Mouse (Mus musculus) spleen, postnatal 0 days (tissue): Measurements from ENCODE around the gene Olfr789. TPM values are rescaled to one million over a fixed set of nuclear protein-coding genes. Genes with fewer than 3 reads are reported as not detected.

Experiments used
- polyA plus RNA-seq: library from polyadenylated mRNA; unstranded; fragments of >200 nt; fragmentation: Nextera tagmentation; extraction: Ambion mirVana; gene quantifications from 2 replicates; pipeline ENCODE4 v1.2.1, GENCODE M21; 2015

Gene Olfr789
- not detected in 2 replicates for polyA plus RNA-seq

GRCm38 (mm10) chr10:129484452-129484851 lies at the start of gene Olfr789:
Olfr789 (plus strand) TSS chr10:129484752.

GRCm38 (mm10) chr10:129461562-129461961 lies 23.0 kb upstream of the Olfr789 start, which contains the start of gene Olfr787:
Olfr787 (plus strand) TSS chr10:129461862.

DNA sequence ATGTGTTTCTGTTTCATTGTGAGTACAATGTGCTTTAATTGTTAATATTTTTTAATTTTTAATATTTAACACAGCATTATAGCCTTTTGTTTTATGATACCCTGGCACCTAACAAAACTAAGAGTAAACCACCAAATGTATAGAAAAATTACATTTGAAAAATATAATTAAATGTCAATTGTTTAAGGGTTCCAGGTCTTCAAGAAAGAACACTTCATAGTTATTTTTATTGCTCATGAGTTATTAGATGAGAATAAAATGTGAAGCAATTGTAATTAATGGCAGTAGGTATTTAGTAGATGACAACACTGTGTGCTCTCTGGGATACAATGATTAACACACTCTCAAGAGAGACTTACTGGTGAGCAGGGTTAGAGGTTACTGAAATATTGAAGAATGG lies 13.9 kb upstream of the Olfr789 start, which contains the start of gene Olfr788:
Gene Olfr788 (plus strand): TSS at position 301 of the 400 bp plus-strand sequence.

GRCm38 (mm10) chr10:129498192-129498591 lies 13.6 kb downstream of the Olfr789 start, which contains the start of gene Olfr790:
Olfr790 (plus strand) TSS chr10:129498492.

DNA sequence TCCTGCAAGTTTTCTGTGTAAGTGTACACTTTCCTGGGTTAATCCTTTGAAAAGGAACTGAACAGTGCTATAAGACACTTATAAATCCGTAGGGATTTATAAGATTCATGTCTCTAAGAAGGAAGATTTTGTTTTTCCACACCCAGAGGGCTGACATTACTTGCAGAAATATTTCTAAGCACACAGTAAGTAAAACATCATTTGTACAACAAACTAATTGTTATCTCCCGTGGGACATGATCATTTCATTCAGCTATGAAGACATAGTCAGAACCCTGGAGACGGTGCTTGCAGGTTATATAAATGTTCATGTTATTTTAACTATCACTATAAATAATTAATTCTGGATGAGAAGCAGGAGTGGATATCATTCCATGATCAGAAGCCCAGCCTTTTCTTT lies 36.9 kb downstream of the Olfr789 start, which contains the start of gene Olfr791:
Gene Olfr791 (plus strand): TSS at position 301 of the 400 bp plus-strand sequence.

GRCm38 (mm10) chr10:129538862-129539261 lies 54.3 kb downstream of the Olfr789 start, which contains the start of gene Olfr792:
Olfr792 (plus strand) TSS chr10:129539162.

Other genes with a start within 250 kb of the Olfr789 start
- not detected in 2 replicates for gene Olfr774, start 248.5 kb upstream of the Olfr789 start, polyA plus RNA-seq
- gene Olfr775, start 236.3 kb upstream of the Olfr789 start, polyA plus RNA-seq, result not detected in 2 replicates
- not detected in 2 replicates for gene Olfr776, start 225.6 kb upstream of the Olfr789 start, polyA plus RNA-seq
- not detected in 2 replicates for gene Olfr777, start 213.3 kb upstream of the Olfr789 start, polyA plus RNA-seq
- gene Olfr780, start 166.6 kb upstream of the Olfr789 start, polyA plus RNA-seq, result not detected in 2 replicates
- not detected in 2 replicates for gene Olfr781, start 155.9 kb upstream of the Olfr789 start, polyA plus RNA-seq
- not detected in 2 replicates for gene Olfr782, start 135.9 kb upstream of the Olfr789 start, polyA plus RNA-seq
- gene Olfr784, start 100.7 kb upstream of the Olfr789 start, polyA plus RNA-seq, result 0.04 and 0.07 TPM in 2 replicates
- gene Olfr785, start 79.3 kb upstream of the Olfr789 start, polyA plus RNA-seq, result not detected in 2 replicates
- not detected in 2 replicates for gene Olfr786, start 57.4 kb upstream of the Olfr789 start, polyA plus RNA-seq
- gene Olfr787, start 22.9 kb upstream of the Olfr789 start, polyA plus RNA-seq, result not detected in 2 replicates
- gene Olfr788, start 13.8 kb upstream of the Olfr789 start, polyA plus RNA-seq, result not detected in 2 replicates
- not detected in 2 replicates for gene Olfr790, start 13.7 kb downstream of the Olfr789 start, polyA plus RNA-seq
- gene Olfr791, start 37.0 kb downstream of the Olfr789 start, polyA plus RNA-seq, result not detected in 2 replicates
- gene Olfr792, start 54.4 kb downstream of the Olfr789 start, polyA plus RNA-seq, result not detected in 2 replicates
- not detected in 2 replicates for gene Olfr794, start 82.9 kb downstream of the Olfr789 start, polyA plus RNA-seq
- gene Olfr796, start 127.8 kb downstream of the Olfr789 start, polyA plus RNA-seq, result not detected in 2 replicates
- gene Olfr798, start 143.2 kb downstream of the Olfr789 start, polyA plus RNA-seq, result not detected in 2 replicates
- not detected in 2 replicates for gene Olfr799, start 152.7 kb downstream of the Olfr789 start, polyA plus RNA-seq
- not detected in 2 replicates for gene Olfr800, start 172.9 kb downstream of the Olfr789 start, polyA plus RNA-seq
- not detected in 2 replicates for gene Olfr801, start 189.1 kb downstream of the Olfr789 start, polyA plus RNA-seq
- gene Olfr802, start 203.4 kb downstream of the Olfr789 start, polyA plus RNA-seq, result 0.02 TPM in 1 of 2 replicates, not detected in the other
- gene Olfr803, start 209.5 kb downstream of the Olfr789 start, polyA plus RNA-seq, result not detected in 2 replicates
- not detected in 2 replicates for gene Olfr804, start 218.5 kb downstream of the Olfr789 start, polyA plus RNA-seq
- gene Olfr805, start 244.6 kb downstream of the Olfr789 start, polyA plus RNA-seq, result not detected in 2 replicates